Mouse (Mus musculus) neutrophil, adult 5-6 weeks (primary cell): Measurements from ENCODE around the gene Phb. TPM values are rescaled to one million over a fixed set of nuclear protein-coding genes. Genes with fewer than 3 reads are reported as not detected.

ENCODE experiments used
- total RNA-seq: library from RNA; stranded (forward); fragments of 200-1000 nt; gene quantifications from 2 replicates; pipeline ENCODE4 v1.2.3, GENCODE M21; 2017

The Phb gene
- total RNA-seq, 1 experiment from 2014 or later: 21.9 TPM

Other genes with a start within 250 kb of the Phb start
- gene Nxph3, start 152.4 kb upstream of the Phb start, total RNA-seq: not detected in 2 replicates
- gene Ngfr, start 79.2 kb upstream of the Phb start, total RNA-seq: 2.6 and 3.4 TPM in 2 replicates
- gene Zfp652, start 45.7 kb downstream of the Phb start, total RNA-seq: 66.5 and 67.5 TPM in 2 replicates
- gene B130006D01Rik, start 56.6 kb downstream of the Phb start, total RNA-seq: 8.0 and 8.5 TPM in 2 replicates
- 23.4 and 29.7 TPM in 2 replicates for gene Phospho1, start 157.5 kb downstream of the Phb start, total RNA-seq
- 122 and 146 TPM in 2 replicates for gene Gngt2, start 170.3 kb downstream of the Phb start, total RNA-seq
- 60.0 and 63.7 TPM in 2 replicates for gene Abi3, start 175.5 kb downstream of the Phb start, total RNA-seq
- 2.0 and 2.1 TPM in 2 replicates for gene B4galnt2, start 247.9 kb downstream of the Phb start, total RNA-seq